Mouse (Mus musculus): Measurements from ENCODE around the gene Ubash3b. TPM values are rescaled to one million over a fixed set of nuclear protein-coding genes. Genes with fewer than 3 reads are reported as not detected.

The Ubash3b gene
- polyA plus RNA-seq, 1 experiment = 3.2 TPM

DNA sequence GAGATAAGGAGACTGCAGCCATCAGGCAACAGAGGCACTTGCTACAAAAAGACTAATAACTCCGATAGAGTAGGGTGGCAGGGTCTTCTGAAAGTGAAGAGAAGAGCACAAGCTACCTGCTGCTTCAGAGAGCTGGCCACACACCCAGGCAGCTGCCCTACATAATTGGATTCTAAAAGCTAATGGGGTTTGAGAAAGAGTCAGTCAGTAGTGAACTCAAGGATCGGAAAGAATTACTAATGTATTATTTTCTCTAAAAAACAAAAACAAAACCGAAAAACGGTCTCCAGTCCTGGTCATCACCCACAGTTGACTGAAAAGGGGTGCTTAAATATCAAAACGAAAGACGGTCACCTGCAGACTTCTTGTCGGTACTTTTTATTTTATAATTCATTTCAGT is 51.7 kb downstream of the Ubash3b start:
- TF ChIP-seq MYOG (IDR thresholded peaks at IDR 0.05; ENCODE audit: control insufficient read depth, extremely low read depth, insufficient read length) (no peak), CTCF (IDR thresholded peaks at IDR 0.05; ENCODE audit: control insufficient read depth, insufficient read depth, insufficient read length) (no peak), MAX (IDR thresholded peaks at IDR 0.05) (no peak), USF1 (IDR thresholded peaks at IDR 0.05; ENCODE audit: low read depth) (no peak), FOSL1 (IDR thresholded peaks at IDR 0.05; ENCODE audit: insufficient read depth, low read length, poor library complexity, severe bottlenecking) (no peak), CEBPB (IDR thresholded peaks at IDR 0.05; ENCODE audit: low read depth) (no peak), MYOD1 (IDR thresholded peaks at IDR 0.05; ENCODE audit: control insufficient read depth, insufficient read length, low read depth) (no peak)
- no peaks in the 10 kb centered on the region for H3K36me3 ChIP-seq (ENCODE audit: control insufficient read depth, insufficient read depth)
- H3K27me3 ChIP-seq (ENCODE audit: control insufficient read depth, insufficient read depth, insufficient read length) = no peaks in the 10 kb centered on the region
- peaks cover 5% of the 10 kb centered on the region for H3K79me2 ChIP-seq (ENCODE audit: control insufficient read depth, insufficient read depth)
- H3K79me3 ChIP-seq (ENCODE audit: low read depth) = no peaks in the 10 kb centered on the region
- H3ac ChIP-seq (ENCODE audit: control insufficient read depth, insufficient read length, low read depth) = no peak overlapping the region
- no peak overlapping the region for H3K4me3 ChIP-seq (ENCODE audit: insufficient read depth, poor library complexity, severe bottlenecking)

GRCm38 (mm10) chr9:41108324-41109180 is 52.9 kb downstream of the Ubash3b start:
- TF ChIP-seq MYOD1 (IDR thresholded peaks at IDR 0.05; ENCODE audit: control insufficient read depth, insufficient read length, low read depth) (peak; percentile 37), MYOG (IDR thresholded peaks at IDR 0.05; ENCODE audit: control insufficient read depth, extremely low read depth, insufficient read length) (no peak)
- H3K79me3 ChIP-seq (ENCODE audit: low read depth) = no peaks in the 10 kb centered on the region
- no peaks in the 10 kb centered on the region for H3K36me3 ChIP-seq (ENCODE audit: control insufficient read depth, insufficient read depth)
- no peak overlapping the region for H3ac ChIP-seq (ENCODE audit: control insufficient read depth, insufficient read length, low read depth)
- H3K79me2 ChIP-seq (ENCODE audit: control insufficient read depth, insufficient read depth) = peaks cover 5% of the 10 kb centered on the region
- H3K27me3 ChIP-seq (ENCODE audit: control insufficient read depth, insufficient read depth, insufficient read length) = no peaks in the 10 kb centered on the region
- H3K4me3 ChIP-seq (ENCODE audit: insufficient read depth, poor library complexity, severe bottlenecking) = no peak overlapping the region

GRCm38 (mm10) chr9:41105201-41105643 is 56.3 kb downstream of the Ubash3b start:
- no peak for TF ChIP-seq CTCF (IDR thresholded peaks at IDR 0.05; ENCODE audit: control insufficient read depth, insufficient read depth, insufficient read length)
- peak; percentile 64 for TF ChIP-seq MYOD1 (IDR thresholded peaks at IDR 0.05; ENCODE audit: control insufficient read depth, insufficient read length, low read depth)
- Histone ChIP-seq H3K27me3 (ENCODE audit: control insufficient read depth, insufficient read depth, insufficient read length) (no peaks in the 10 kb centered on the region), H3K4me3 (ENCODE audit: insufficient read depth, poor library complexity, severe bottlenecking) (no peak overlapping the region), H3K79me2 (ENCODE audit: control insufficient read depth, insufficient read depth) (peaks cover 5% of the 10 kb centered on the region), H3K36me3 (ENCODE audit: control insufficient read depth, insufficient read depth) (no peaks in the 10 kb centered on the region), H3K79me3 (ENCODE audit: low read depth) (no peaks in the 10 kb centered on the region), H3ac (ENCODE audit: control insufficient read depth, insufficient read length, low read depth) (no peak overlapping the region)

- H3K4me3 ChIP-seq (ENCODE audit: insufficient read depth, poor library complexity, severe bottlenecking) = no peak overlapping the region
- no peak for TF ChIP-seq USF1 (IDR thresholded peaks at IDR 0.05; ENCODE audit: low read depth)
- TF ChIP-seq CTCF (IDR thresholded peaks at IDR 0.05; ENCODE audit: control insufficient read depth, insufficient read depth, insufficient read length) = no peak
- TF ChIP-seq MAX (IDR thresholded peaks at IDR 0.05) = no peak
- TF ChIP-seq MYOG (IDR thresholded peaks at IDR 0.05; ENCODE audit: control insufficient read depth, extremely low read depth, insufficient read length) = no peak
- TF ChIP-seq FOSL1 (IDR thresholded peaks at IDR 0.05; ENCODE audit: insufficient read depth, low read length, poor library complexity, severe bottlenecking) = no peak
- TF ChIP-seq CEBPB (IDR thresholded peaks at IDR 0.05; ENCODE audit: low read depth) = no peak
- TF ChIP-seq MYOD1 (IDR thresholded peaks at IDR 0.05; ENCODE audit: control insufficient read depth, insufficient read length, low read depth) = no peak
- H3K79me2 ChIP-seq (ENCODE audit: control insufficient read depth, insufficient read depth) = peaks cover 5% of the 10 kb centered on the region
- H3ac ChIP-seq (ENCODE audit: control insufficient read depth, insufficient read length, low read depth) = no peak overlapping the region
- H3K79me3 ChIP-seq (ENCODE audit: low read depth) = no peaks in the 10 kb centered on the region
- H3K27me3 ChIP-seq (ENCODE audit: control insufficient read depth, insufficient read depth, insufficient read length) = no peaks in the 10 kb centered on the region
- H3K36me3 ChIP-seq (ENCODE audit: control insufficient read depth, insufficient read depth) = no peaks in the 10 kb centered on the region
Observed at GRCm38 (mm10) chr9:41103722-41104121, 57.8 kb downstream of the Ubash3b start.

GRCm38 (mm10) chr9:41102613-41103012 is 58.9 kb downstream of the Ubash3b start:
- Histone ChIP-seq H3K27me3 (ENCODE audit: control insufficient read depth, insufficient read depth, insufficient read length) (no peaks in the 10 kb centered on the region), H3K4me3 (ENCODE audit: insufficient read depth, poor library complexity, severe bottlenecking) (no peak overlapping the region), H3ac (ENCODE audit: control insufficient read depth, insufficient read length, low read depth) (no peak overlapping the region), H3K79me3 (ENCODE audit: low read depth) (no peaks in the 10 kb centered on the region), H3K79me2 (ENCODE audit: control insufficient read depth, insufficient read depth) (peaks cover 5% of the 10 kb centered on the region), H3K36me3 (ENCODE audit: control insufficient read depth, insufficient read depth) (no peaks in the 10 kb centered on the region)
- TF ChIP-seq MYOD1 (IDR thresholded peaks at IDR 0.05; ENCODE audit: control insufficient read depth, insufficient read length, low read depth) = no peak
- TF ChIP-seq MYOG (IDR thresholded peaks at IDR 0.05; ENCODE audit: control insufficient read depth, extremely low read depth, insufficient read length) = no peak
- TF ChIP-seq FOSL1 (IDR thresholded peaks at IDR 0.05; ENCODE audit: insufficient read depth, low read length, poor library complexity, severe bottlenecking) = no peak
- no peak for TF ChIP-seq CEBPB (IDR thresholded peaks at IDR 0.05; ENCODE audit: low read depth)
- TF ChIP-seq MAX (IDR thresholded peaks at IDR 0.05) = no peak
- TF ChIP-seq USF1 (IDR thresholded peaks at IDR 0.05; ENCODE audit: low read depth) = no peak
- TF ChIP-seq CTCF (IDR thresholded peaks at IDR 0.05; ENCODE audit: control insufficient read depth, insufficient read depth, insufficient read length) = no peak

DNA sequence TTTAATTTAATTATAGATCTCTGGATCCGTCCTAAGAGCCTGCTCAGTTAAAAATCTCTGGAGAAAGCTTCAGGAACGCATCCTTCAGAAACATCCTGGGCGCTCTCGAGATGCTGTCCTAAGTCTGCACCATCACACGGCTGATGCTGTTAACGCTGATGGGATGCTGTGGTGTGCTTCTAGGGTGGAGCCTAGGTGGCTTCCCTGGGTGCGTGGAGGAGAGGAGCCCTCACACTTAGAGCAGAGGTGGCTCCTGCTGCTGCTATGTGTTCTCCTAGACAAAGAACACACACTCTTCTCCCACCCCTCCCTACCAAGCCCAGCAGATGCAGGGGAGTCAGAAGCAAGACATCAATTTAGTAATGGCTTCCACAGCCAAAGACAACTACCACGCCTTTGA is 61.6 kb downstream of the Ubash3b start:
- Histone ChIP-seq H3K36me3 (ENCODE audit: control insufficient read depth, insufficient read depth) (no peaks in the 10 kb centered on the region), H3K27me3 (ENCODE audit: control insufficient read depth, insufficient read depth, insufficient read length) (no peaks in the 10 kb centered on the region), H3K79me3 (ENCODE audit: low read depth) (no peaks in the 10 kb centered on the region), H3K4me3 (ENCODE audit: insufficient read depth, poor library complexity, severe bottlenecking) (no peak overlapping the region), H3ac (ENCODE audit: control insufficient read depth, insufficient read length, low read depth) (no peak overlapping the region), H3K79me2 (ENCODE audit: control insufficient read depth, insufficient read depth) (no peaks in the 10 kb centered on the region)
- TF ChIP-seq MAX (IDR thresholded peaks at IDR 0.05) (no peak), MYOD1 (IDR thresholded peaks at IDR 0.05; ENCODE audit: control insufficient read depth, insufficient read length, low read depth) (no peak), CTCF (IDR thresholded peaks at IDR 0.05; ENCODE audit: control insufficient read depth, insufficient read depth, insufficient read length) (no peak), MYOG (IDR thresholded peaks at IDR 0.05; ENCODE audit: control insufficient read depth, extremely low read depth, insufficient read length) (no peak), USF1 (IDR thresholded peaks at IDR 0.05; ENCODE audit: low read depth) (no peak), CEBPB (IDR thresholded peaks at IDR 0.05; ENCODE audit: low read depth) (no peak), FOSL1 (IDR thresholded peaks at IDR 0.05; ENCODE audit: insufficient read depth, low read length, poor library complexity, severe bottlenecking) (no peak)
